ENCODE assay signal across 10 mouse cellular contexts in the genomic region with DNA sequence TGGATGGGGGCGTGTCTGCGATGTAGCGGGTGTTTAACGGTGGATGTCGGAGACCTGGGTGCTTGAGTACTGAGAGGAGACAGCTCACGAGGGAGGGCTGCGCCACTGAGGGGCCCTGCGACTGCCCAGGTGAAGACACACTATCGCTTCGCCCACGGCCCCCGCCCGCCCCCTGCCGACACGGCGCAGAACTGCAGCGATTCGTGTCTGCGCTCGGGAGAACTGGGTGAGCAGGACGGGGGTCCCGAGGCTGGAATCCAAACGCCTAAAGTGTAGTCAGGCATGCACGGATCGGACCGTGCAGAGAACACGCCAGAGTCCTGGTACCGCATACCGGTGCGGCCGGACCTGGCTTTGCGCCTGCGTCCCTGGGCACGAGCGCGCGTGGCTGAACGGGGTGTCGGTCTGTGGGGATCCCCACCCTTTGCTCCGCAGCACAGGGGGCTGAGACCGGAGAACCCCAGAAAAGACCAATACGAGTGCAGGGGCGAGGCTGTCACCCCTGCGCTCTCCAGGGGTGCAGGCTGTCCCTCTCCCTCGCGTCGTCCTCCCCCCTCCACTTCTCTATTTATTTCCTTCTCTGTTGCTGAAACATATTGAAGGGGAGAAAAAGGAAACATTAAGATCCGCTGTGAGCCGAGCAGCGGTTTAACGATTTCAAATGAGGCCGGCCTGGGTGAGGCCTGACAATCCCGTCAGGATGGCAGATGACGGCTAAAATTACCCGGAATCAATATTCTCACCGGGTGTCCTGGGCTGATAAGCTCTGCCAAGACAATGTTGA. TPM values are rescaled to one million over a fixed set of nuclear protein-coding genes. Genes with fewer than 3 reads are reported as not detected.
A peak's percentile ranks its signal among the peaks of the same experiment; 100 is the strongest.
DNase-seq lines count a peak whose midpoint lies in the region; ATAC-seq and TF ChIP-seq lines count a peak whose summit lies in the region.
"Had no signal": no experiment of that assay in that cellular context is flagged by ENCODE, and none has a peak within 500 bp of the region (broad histone marks: within the 10 kb centered on the region; RNA-seq: fewer than 3 reads in every experiment).

No protein-coding gene starts in this region.

- WGBS in intestine, embryonic 14.5 days = 8% methylated on average over 56 of the region's 56 CpGs
- WGBS in liver, embryonic 14.5 days (ENCODE audit: insufficient replicate concordance) = 1% methylated on average over 55 of the region's 56 CpGs
- WGBS in thymus, adult 2 months = 2% methylated on average over 56 of the region's 56 CpGs

- peak; percentile 97 for TF ChIP-seq CTCF in liver, embryonic 14.5 days (IDR thresholded peaks at IDR 0.05; ENCODE audit: low read depth)
- peak; percentile 93 for TF ChIP-seq CTCF in thymus, adult 2 months (IDR thresholded peaks at IDR 0.05; ENCODE audit: borderline replicate concordance, control insufficient read depth, extremely low read depth, insufficient read depth, low read length, poor library complexity)

- peak; percentile 50; the same call in 1 of the 2 replicates for TF ChIP-seq EP300 in liver, embryonic 14.5 days (IDR thresholded peaks at IDR 0.05; ENCODE audit: low read depth)

- ATAC-seq in frontal cortex, adult (ENCODE audit: low TSS enrichment) = peak; percentile 65
- peak; percentile 34; the same call in 1 of the 2 replicates for ATAC-seq in intestine, embryonic 14.5 days (replicated peaks; ENCODE audit: low FRiP score, low TSS enrichment, low read depth)
- ATAC-seq in liver, embryonic 14.5 days (ENCODE audit: insufficient read depth) = peak; percentile 62; the same call in 1 of the 2 replicates

- H3K4me3 ChIP-seq in intestine, embryonic 14.5 days (ENCODE audit: low read depth, low read length) = peak overlapping the region; percentile 12; the same call in 1 of the 2 replicates
- H3K4me3 ChIP-seq in liver, embryonic 14.5 days (ENCODE audit: insufficient read depth in 1 of 2, low read depth in 2 of 2, low read length in 2 of 2) = peak overlapping the region; percentile 32 to 46
- no peak overlapping the region for H3K4me3 ChIP-seq in thymus, adult 2 months (ENCODE audit: control insufficient read depth, insufficient read depth, low read length)
- H3K4me3 ChIP-seq: myocyte had no signal

- peak overlapping the region; percentile 41 for H3K4me2 ChIP-seq in intestine, embryonic 14.5 days (ENCODE audit: low read length)
- peak overlapping the region; percentile 76 for H3K4me2 ChIP-seq in liver, embryonic 14.5 days (ENCODE audit: low read depth)

- H3K4me1 ChIP-seq in intestine, embryonic 14.5 days (replicated peaks; ENCODE audit: control insufficient read depth, insufficient read depth, low read length) = no peaks in the 10 kb centered on the region
- H3K4me1 ChIP-seq in liver, embryonic 14.5 days (replicated peaks; ENCODE audit: control insufficient read depth in 2 of 2, insufficient read depth in 2 of 2, low read length in 1 of 2) = peaks cover 0 to 2% of the 10 kb centered on the region in 2 experiments; a peak in 1 of 4 replicates
- H3K4me1 ChIP-seq in thymus, adult 2 months (replicated peaks; ENCODE audit: control insufficient read depth, insufficient read depth, low read length) = peaks cover 3% of the 10 kb centered on the region; the same call in 1 of the 2 replicates

- no peaks in the 10 kb centered on the region for H3K9me3 ChIP-seq in intestine, embryonic 14.5 days (ENCODE audit: control insufficient read depth, low read length)
- H3K9me3 ChIP-seq in liver, embryonic 14.5 days (ENCODE audit: control insufficient read depth, low read length) = no peaks in the 10 kb centered on the region

- no peak overlapping the region for H3K9ac ChIP-seq in intestine, embryonic 14.5 days (ENCODE audit: low read length)
- H3K9ac ChIP-seq in liver, embryonic 14.5 days (replicated peaks) = peak overlapping the region; percentile 9; the same call in 1 of the 2 replicates

- peaks cover 49% of the 10 kb centered on the region for H3K27me3 ChIP-seq in intestine, embryonic 14.5 days (replicated peaks; ENCODE audit: control insufficient read depth, insufficient read depth, low read length)
- peaks cover 6% of the 10 kb centered on the region for H3K27me3 ChIP-seq in liver, embryonic 14.5 days (ENCODE audit: control insufficient read depth, insufficient read depth, low read length)
- H3K27me3 ChIP-seq in thymus, adult 2 months (ENCODE audit: control insufficient read depth, insufficient read depth, low read length) = peaks cover 4% of the 10 kb centered on the region; the same call in 1 of the 2 replicates

- no peaks in the 10 kb centered on the region for H3K36me3 ChIP-seq in intestine, embryonic 14.5 days (ENCODE audit: control insufficient read depth, insufficient read depth, low read length)
- H3K36me3 ChIP-seq in liver, embryonic 14.5 days (replicated peaks; ENCODE audit: control insufficient read depth, insufficient read depth, low read depth) = no peaks in the 10 kb centered on the region
- no peaks in the 10 kb centered on the region for H3K36me3 ChIP-seq in thymus, adult 2 months (ENCODE audit: control insufficient read depth, insufficient read depth, low read length)

- H3K27ac ChIP-seq in intestine, embryonic 14.5 days (ENCODE audit: low read depth) = no peak overlapping the region
- H3K27ac ChIP-seq in liver, embryonic 14.5 days = no peak overlapping the region
- H3K27ac ChIP-seq in thymus, adult 2 months (ENCODE audit: control insufficient read depth, insufficient read depth, low read length) = no peak overlapping the region

- no peak for TF ChIP-seq POLR2A in thymus, adult 2 months (IDR thresholded peaks at IDR 0.05; ENCODE audit: control insufficient read depth, extremely low read depth, insufficient read depth, low read length, poor library complexity)

- DNase-seq in urinary bladder, postnatal 25 days (ENCODE audit: low spot score) = peak; percentile 45
- no peak for DNase-seq in urinary bladder, postnatal 10 days (ENCODE audit: low spot score)
- peak; percentile 43 for DNase-seq in cerebellum, adult 9-11 months
- peak; percentile 89 for DNase-seq in intestine, embryonic 14.5 days (ENCODE audit: low spot score)
- DNase-seq in liver, embryonic 14.5 days (ENCODE audit: low read depth in 3 of 3, low spot score in 3 of 3) = peak; percentile 13 to 41 (median 41)
- peak; percentile 25 to 46 for DNase-seq in natural killer cell, adult 2 months (ENCODE audit: low spot score in 2 of 2)
- peak; percentile 65 for DNase-seq in thymus, adult 2 months

RNA-seq across cellular contexts. Expression of gene Nkx1-1, which starts 9.3 kb away (rescaled TPM):
- not detected in 2 replicates for polyA plus RNA-seq in intestine, embryonic 14.5 days (2014; fragmentation: Nextera tagmentation; extraction: Ambion mirVana)
- polyA plus RNA-seq in liver, embryonic 14.5 days (2012; rRNA removed) = not detected in 2 replicates
- not detected in 2 replicates for polyA plus RNA-seq in liver, embryonic 14.5 days (2014; fragmentation: Nextera tagmentation; extraction: Ambion mirVana)
- polyA plus RNA-seq in thymus, adult 2 months (2012; rRNA removed) = 0.10 TPM in 1 of 2 replicates, not detected in the other
- polyA plus RNA-seq: frontal cortex, adult 2 months; myocyte had no signal
